Mouse (Mus musculus): ENCODE measurements around the gene Mpc1.

The Mpc1 gene

GRCm38 (mm10) chr17:8282821-8283525 lies at the start of gene Mpc1:
TSS of gene Mpc1 (plus strand) at chr17:8282904.
- no peak for TF ChIP-seq GATA4 (IDR thresholded peaks at IDR 0.05; ENCODE audit: insufficient replicate concordance, low read length)

- TF ChIP-seq GATA4 (IDR thresholded peaks at IDR 0.05; ENCODE audit: insufficient replicate concordance, low read length): no peak
These were observed 49.0 kb upstream of the Mpc1 start for GRCm38 (mm10) chr17:8233618-8234214.

GRCm38 (mm10) chr17:8234537-8234936 lies 48.2 kb upstream of the Mpc1 start:
- no peak for TF ChIP-seq GATA4 (IDR thresholded peaks at IDR 0.05; ENCODE audit: insufficient replicate concordance, low read length)

GRCm38 (mm10) chr17:8235743-8236142 lies 47.0 kb upstream of the Mpc1 start, which contains the start of gene Ccr6:
TSS of gene Ccr6 (plus strand) at chr17:8236043.
- no peak for TF ChIP-seq GATA4 (IDR thresholded peaks at IDR 0.05; ENCODE audit: insufficient replicate concordance, low read length)

- TF ChIP-seq GATA4 (IDR thresholded peaks at IDR 0.05; ENCODE audit: insufficient replicate concordance, low read length): no peak
These were observed 44.5 kb upstream of the Mpc1 start for GRCm38 (mm10) chr17:8238012-8238710.

GRCm38 (mm10) chr17:8239561-8239960 lies 43.1 kb upstream of the Mpc1 start:
- TF ChIP-seq GATA4 (IDR thresholded peaks at IDR 0.05; ENCODE audit: insufficient replicate concordance, low read length): no peak

- TF ChIP-seq GATA4 (IDR thresholded peaks at IDR 0.05; ENCODE audit: insufficient replicate concordance, low read length): no peak
These were observed 42.2 kb upstream of the Mpc1 start for GRCm38 (mm10) chr17:8240517-8240916.

GRCm38 (mm10) chr17:8241645-8242044 lies 41.1 kb upstream of the Mpc1 start:
- no peak for TF ChIP-seq GATA4 (IDR thresholded peaks at IDR 0.05; ENCODE audit: insufficient replicate concordance, low read length)

- no peak for TF ChIP-seq GATA4 (IDR thresholded peaks at IDR 0.05; ENCODE audit: insufficient replicate concordance, low read length)
These were observed 40.5 kb upstream of the Mpc1 start for GRCm38 (mm10) chr17:8242186-8242585.

GRCm38 (mm10) chr17:8244124-8244523 lies 38.6 kb upstream of the Mpc1 start:
- no peak for TF ChIP-seq GATA4 (IDR thresholded peaks at IDR 0.05; ENCODE audit: insufficient replicate concordance, low read length)

GRCm38 (mm10) chr17:8246102-8246754 lies 36.5 kb upstream of the Mpc1 start:
- TF ChIP-seq GATA4 (IDR thresholded peaks at IDR 0.05; ENCODE audit: insufficient replicate concordance, low read length): no peak

GRCm38 (mm10) chr17:8251704-8252103 lies 31.0 kb upstream of the Mpc1 start:
- TF ChIP-seq GATA4 (IDR thresholded peaks at IDR 0.05; ENCODE audit: insufficient replicate concordance, low read length): no peak

- no peak for TF ChIP-seq GATA4 (IDR thresholded peaks at IDR 0.05; ENCODE audit: insufficient replicate concordance, low read length)
These were observed 28.4 kb upstream of the Mpc1 start for GRCm38 (mm10) chr17:8254268-8254667.

- TF ChIP-seq GATA4 (IDR thresholded peaks at IDR 0.05; ENCODE audit: insufficient replicate concordance, low read length): no peak
These were observed 27.8 kb upstream of the Mpc1 start for GRCm38 (mm10) chr17:8254914-8255313.

- TF ChIP-seq GATA4 (IDR thresholded peaks at IDR 0.05; ENCODE audit: insufficient replicate concordance, low read length): no peak
These were observed 27.1 kb upstream of the Mpc1 start for GRCm38 (mm10) chr17:8255583-8255982.

GRCm38 (mm10) chr17:8256982-8257381 lies 25.7 kb upstream of the Mpc1 start:
- TF ChIP-seq GATA4 (IDR thresholded peaks at IDR 0.05; ENCODE audit: insufficient replicate concordance, low read length): no peak

All from liver, adult (tissue).